Mouse (Mus musculus): ENCODE data around the gene Lama2.
A peak's percentile ranks its signal among the peaks of the same experiment; 100 is the strongest.
"Not testable (repeated sequence)": the region's sequence is repeated elsewhere in the genome, so short reads cannot be mapped to it uniquely, and the experiment has no call there.

Gene Lama2

DNA sequence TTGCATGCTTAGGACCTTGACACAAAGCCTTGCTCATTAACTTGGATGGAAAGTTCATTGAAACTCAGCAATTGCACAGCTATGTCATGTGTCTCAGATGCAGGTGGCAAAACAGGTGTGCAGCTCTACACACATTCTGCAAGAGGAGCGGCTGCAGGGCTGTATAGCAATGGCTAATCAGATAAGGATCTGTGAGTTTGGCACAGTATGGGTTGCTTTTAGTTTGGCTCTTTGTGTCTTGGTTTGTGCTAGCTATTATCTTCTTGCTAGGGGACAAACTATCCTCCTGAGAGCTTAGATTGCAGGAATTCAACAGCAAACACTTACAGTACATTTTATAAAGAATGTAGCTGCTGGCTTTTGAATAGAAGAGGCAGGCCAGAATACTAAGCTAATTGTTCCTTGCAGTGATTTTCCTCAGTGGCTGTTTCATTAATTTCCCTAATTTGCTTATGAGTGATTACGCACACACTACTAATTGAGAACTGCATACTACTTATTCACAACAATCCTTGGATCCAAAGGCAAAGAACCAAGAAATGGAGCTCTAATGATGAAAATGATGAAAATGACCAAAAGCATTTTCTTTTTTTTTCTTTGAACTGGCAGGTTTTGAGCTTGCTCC is 617.9 kb downstream of the Lama2 start:
- DNase-seq: no peak

DNA sequence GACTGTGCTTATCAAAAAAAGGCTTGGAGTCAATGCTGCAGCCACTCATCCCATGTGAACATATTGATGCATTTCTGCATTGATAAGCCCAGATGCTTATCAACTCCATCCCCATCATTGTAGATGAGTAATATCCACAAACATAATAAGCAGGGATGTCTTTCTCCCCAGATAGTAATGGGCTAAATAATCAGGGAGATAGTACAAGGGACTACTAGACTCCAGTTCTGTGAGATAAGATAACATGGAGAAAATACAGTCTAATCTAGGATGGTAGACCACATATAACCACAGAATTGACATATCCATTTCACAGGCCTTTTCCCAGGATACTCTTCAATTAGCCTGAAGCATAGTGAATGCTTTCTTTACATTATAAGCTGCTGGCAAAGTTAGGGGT is 622.9 kb downstream of the Lama2 start:
- no peak for DNase-seq

DNA sequence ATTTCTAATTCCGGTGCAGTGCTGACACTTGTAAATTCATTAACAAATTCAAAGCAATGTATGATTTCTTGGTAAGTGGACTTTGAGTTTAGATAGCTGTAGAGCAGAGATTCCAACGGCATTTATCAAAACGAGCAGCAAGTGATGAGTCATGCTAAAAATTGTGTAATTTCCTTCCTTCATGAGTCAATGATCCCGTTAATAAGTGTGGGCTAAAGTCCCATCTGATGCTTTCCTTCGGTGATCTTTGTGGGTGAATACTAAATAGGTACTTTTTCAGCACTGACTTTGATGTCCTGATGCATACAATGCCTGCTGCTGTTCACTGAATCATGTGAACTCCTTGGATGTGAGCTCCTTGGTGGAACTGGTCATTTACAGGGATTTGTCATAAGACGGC is 623.6 kb downstream of the Lama2 start:
- peak; percentile 31 for DNase-seq

DNA sequence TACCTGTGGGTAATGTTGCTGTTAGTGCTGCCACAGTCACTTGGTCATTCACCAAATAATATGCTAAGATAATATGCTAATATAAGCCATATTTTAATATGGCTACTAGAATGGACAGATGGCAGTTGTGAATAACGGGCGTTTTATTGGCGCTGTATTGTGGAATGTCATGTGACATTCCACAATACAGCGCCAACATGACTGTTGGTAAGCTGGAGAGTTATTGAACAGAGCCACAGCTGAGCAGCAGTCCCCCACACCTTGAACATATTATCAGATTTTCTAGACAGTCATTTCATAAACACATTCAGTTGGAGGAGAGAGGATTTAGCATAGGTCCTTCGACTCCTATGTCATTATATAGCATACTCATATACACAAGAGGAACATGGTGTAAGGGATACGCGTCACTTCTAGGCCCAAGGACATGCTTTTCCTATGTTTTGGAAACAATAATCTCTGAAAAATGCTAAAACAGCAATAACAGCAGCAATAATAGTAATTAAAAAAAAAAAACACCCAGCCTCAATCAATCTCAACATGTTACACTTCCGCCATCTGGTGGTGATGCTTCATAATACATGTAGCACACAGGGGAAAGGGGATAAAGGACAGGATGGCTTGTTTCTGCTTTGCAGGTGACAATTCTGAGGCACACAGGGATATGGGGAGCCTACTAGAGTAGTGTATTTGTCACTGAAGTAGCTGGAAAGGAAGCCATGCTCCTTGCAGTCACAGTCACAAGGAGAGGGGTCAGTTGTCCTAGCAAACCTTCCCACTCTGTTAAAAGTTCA is 624.2 kb downstream of the Lama2 start:
- DNase-seq: peak; percentile 72

DNA sequence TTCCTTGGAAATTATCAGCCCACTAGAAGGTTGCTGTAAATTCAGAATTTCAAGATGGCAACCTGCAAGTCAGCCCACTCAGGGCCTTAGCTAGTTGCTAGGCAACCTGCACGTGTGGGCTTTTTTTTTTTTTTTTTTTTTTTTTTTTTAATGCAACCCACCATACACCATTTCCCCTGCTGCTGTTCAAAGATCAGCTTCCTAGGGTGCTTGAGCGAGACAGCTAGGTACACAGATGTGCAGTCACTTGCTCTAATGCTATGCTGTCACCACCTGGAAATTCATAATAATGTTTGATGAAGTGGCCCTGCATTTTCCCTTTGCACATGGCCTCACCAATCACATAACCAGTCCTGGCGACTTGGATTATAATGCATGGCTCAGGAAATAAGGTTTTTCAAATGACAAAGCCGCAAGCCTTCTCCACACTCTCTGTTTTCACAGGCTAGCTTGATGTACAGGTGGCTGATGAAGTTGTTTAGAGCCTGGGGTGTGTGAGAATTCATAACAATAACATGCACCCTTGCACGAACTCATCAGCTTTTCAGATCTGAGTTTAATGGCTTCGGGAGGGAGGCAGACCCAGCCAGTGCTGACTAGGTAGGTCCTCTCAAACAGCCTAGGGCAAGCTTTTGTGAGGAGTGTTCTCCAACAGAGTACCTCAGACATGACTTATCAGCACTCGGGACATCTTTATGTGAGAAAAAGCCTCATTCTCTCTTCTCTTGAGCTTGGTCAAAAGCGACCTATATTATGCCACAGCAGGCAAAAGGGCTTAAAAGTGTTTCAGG is 625.4 kb downstream of the Lama2 start:
- no peak for DNase-seq

DNA sequence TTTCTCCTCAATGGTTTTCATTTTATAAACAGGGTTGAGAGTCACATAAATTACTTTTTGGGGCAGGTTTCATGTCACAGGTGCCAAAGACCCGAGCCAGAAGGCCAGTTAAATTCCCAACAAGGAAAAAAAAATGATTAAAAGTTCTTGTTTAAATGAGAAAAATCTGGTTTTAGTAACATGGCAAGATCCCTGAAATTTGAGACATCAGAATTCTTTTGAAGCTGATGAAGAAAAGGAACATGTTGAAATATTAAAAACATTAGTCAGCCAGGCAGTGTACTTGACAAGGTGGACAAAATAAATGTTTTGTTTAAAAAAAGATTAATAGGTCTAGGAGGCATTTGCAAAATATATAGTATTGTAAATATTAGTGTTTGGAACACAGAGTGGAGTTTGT is 634.1 kb downstream of the Lama2 start:
- no peak for DNase-seq

DNA sequence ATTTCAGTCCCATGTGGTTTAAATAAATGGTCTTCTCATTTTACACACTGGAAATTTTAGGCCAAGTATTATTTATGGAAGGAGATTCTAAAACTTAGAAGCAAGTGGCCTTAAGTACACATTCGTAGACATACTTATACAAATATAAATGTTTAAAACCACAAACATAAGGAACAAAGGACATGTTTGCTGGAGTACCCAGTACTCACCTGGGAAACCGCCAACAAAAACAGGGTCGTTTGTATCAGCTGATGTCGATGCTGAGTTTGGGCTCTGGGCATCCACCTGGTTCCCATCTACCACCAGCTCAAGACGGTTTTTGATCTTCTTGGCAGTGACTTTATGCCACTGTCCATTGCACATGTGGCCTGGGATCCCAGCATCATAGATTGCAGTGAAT is 635.5 kb downstream of the Lama2 start:
- not testable (repeated sequence) for DNase-seq

DNA sequence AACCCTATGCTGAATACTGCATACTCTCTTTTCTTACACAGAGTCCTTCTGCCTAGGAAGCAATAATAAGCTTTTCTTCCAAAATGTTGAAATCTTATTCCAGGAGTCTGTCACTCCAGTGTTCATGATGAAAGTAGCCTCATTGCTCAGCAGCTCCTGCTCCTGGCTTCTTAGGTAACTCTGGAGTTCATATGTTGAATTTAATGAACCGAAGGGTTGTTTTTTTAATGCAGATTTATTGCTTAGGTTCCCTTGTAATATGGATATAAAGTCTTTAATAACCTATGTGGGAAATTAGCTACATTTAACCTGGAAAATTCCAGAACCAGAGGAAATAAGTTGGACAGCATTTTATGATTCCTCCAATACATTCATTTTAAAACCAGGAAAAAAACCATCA is 636.0 kb downstream of the Lama2 start:
- no peak for DNase-seq

DNA sequence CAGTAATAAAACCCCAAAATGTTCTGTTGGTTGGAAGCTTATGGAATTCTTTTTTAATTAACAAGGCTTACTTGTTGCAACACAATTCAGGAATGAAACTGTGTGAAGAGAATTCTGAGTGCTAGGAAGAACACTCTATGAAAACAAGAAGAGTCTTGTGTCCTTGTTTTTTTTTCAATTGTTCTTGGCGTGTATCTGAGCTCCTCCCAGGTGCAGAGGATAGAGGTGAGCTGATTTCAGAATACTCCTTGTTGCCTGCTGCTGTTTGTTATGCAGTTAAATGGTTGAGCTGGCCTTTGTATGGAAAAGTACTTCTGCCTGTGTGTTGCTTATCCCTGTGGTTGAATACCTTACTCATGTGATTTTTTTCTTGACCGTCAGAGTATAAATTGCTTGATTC is 636.9 kb downstream of the Lama2 start:
- DNase-seq: no peak

DNA sequence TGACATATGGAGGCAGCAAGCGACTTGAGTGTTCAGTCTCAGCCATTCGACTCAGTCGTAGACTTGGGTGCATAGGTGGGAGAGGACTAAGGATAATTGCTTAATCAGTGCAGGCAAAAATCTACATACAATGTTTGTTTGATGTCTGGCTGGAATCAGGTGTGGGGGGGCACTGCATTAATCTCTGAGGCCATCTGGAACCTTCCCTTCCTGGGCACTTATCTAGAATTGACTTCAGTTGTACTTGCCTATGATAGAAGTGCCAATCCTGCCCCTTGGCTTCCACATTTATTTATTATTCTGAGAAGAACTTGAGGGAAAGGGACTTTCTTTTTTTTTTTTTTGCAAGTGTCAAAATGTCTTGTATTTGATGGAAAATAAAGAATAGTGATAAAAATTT is 644.2 kb downstream of the Lama2 start:
- DNase-seq: no peak

DNA sequence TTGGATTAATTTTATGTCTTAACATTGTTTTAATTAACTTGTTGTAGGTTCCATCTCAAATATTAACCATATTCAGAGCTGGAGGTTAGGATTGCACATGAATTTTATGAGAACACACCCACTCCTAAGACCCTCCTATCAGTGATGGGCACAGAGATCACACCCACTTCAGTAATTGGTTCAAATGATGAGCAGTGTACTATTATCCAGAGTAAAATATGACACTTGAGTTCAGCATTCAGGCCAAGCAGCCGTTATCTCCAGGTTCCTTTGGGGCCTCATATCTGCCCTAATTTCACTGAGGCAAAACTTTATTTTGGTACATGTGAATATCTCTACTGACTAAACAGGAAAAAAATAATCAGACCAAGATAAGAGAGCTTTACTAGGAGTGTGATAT is 645.3 kb downstream of the Lama2 start:
- DNase-seq: no peak

DNA sequence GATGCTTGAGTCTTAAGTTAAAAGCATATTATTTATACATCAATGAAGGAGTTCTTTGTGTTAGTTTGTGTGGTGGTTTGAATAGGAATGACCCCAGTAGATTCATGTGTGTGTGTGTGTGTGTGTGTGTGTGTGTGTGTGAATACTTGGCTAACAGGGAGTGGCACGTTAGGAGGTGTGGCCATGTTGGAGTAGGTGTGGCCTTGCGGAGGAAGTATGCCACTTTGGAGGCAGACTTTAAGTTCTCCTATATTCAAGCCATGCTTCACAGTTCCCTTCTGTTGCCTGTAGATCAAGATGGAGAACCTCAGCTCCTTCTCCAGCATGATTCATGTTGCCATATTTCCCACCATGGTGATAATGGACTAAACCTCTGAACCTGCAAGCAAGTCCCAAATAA is 646.0 kb downstream of the Lama2 start:
- no peak for DNase-seq

DNA sequence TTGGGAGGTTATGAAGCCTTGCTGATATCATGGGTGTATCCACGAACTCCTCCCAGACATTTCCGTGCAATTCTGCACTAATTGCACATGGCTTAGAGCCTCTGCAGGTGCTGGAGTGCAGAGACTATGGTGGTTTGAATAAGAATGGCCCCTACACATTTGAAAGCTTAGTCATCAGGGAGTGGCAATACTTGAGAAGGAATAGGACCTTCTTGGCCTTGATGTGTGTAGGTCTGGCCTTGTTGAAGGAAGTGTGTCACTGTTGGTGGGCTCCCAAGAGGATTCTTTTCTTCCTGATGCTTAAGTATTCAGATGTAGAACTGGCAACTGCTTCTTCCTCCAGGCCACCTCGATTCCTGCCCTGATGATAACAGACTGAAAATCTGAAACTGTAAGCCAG is 661.0 kb downstream of the Lama2 start:
- no peak for DNase-seq

DNA sequence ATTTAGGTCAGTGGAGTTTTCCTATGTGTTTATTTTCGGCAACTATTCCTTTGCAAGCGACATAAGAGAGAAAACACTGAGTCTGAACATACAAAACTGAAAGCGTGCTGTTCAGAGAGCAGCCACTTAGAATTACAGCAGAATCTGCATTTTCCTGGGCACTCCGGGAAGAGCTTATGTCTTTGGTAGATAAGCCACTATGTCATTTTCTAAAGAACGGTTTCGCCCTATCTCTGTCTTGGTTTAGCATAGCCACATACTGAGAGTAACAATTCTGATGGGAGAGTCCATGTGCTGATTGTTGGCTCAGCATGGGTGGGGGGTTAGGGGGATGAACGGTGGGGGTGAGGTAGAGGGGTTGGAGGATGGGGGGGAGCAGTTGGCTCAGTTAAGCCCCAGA is 669.1 kb downstream of the Lama2 start:
- no peak for DNase-seq

DNA sequence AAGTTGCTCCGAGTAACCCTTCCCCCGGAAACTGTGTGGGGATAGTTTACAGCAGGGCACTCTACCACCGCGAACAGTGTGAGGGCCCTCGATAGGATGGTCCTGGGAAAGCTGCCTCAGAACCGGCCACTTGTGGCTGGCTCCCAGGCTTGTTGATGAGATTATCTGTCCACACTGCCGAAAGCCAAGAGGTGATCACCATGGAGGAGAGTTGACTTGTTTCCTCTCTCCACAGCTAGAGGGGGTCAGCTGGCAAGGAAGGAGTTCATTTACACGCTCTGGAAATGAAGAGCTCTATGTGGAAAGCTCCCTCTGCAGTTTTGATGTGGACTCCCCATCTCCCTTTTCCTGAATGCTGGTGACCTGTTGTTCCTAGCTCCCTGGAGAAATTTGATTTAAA is 669.9 kb downstream of the Lama2 start:
- no peak for DNase-seq

DNA sequence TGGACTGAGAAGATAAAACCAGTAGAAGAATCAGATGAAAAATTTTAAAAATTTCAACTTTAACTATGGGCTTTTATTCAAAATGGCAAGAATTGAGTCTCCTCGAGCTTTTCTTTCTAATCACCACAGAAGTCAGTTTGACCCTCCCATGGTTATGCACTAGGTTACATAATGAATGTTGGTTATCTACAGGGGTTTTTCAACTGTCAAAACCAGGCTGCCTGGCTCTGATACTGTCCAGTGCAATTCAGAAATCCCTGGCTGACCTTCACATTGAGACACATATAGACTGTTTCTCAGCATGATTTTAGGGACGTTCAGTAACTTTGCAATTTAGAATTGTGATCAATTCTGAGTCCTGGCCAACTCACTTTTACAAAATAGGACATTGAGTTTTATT is 671.2 kb downstream of the Lama2 start:
- no peak for DNase-seq

DNA sequence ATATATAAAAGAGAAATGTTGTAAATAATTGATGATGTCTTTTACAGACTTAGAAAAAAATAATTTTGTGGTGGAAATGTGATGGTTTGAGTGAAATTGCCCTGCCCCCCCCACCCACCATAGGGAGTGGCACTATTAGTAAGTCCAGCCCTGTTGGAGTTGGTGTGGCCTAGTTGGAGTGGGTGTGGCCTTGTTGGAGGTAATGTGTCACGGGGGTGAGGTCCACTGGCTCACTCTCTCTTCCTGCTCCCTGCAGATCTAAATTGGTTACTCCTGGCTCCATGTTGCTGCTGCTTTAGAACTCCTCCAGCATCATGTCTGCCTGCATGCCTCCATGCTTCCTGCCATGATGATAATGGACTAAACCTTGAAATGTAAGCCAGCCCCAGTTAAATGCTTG is 680.0 kb downstream of the Lama2 start:
- no peak for DNase-seq

DNA sequence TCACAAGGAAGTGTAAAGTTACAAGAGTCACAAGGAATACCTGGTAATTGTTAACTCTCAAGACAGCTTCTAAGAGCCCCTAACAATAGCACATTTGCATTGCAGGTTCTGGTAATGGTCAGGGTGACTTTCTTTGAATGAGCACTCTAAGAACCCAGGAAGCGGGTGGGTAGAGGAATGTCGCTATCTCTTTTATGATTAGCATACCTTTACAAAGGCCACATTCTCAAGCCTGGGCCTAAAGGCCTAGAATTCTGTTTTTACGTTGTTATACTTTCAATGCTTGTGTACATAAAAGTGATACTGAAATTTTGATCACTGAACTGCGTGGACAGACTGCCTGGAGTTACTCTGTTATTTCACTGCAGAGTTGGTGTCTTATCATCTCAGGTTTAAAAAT is 681.1 kb downstream of the Lama2 start:
- not testable (repeated sequence) for DNase-seq

DNA sequence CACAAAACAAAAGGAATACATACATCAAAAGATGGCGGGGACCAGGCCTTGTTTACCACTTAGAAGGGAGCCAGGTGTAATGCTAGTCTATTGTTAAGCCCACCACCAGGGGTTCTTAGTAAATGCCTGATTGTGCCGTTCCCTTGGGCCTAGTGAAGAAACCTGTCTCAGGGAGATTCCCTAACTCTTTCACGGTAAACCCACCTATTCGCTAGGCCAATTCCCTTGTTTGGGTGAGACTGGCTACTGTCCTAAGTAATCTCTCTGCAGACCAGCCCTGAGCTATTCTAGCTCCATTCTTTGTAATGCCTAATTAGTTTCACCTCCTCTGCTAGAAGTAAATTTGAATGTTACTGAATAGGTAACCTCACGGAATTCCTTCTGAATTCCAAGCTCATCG is 683.5 kb downstream of the Lama2 start:
- not testable (repeated sequence) for DNase-seq
